Mouse (Mus musculus) small intestine, adult 2 months (tissue): Measurements from ENCODE around the gene Prrg4. TPM values are rescaled to one million over a fixed set of nuclear protein-coding genes. Genes with fewer than 3 reads are reported as not detected.
"Not testable (repeated sequence)": the region's sequence is repeated elsewhere in the genome, so short reads cannot be mapped to it uniquely, and the experiment has no call there.

Source experiments
- H3K27ac ChIP-seq: fragments of 200-500 bp; 2 replicates; pipeline ENCODE4 v1.5.1; 2012; ENCODE audit warnings: low read depth, low read length, control low read depth, inconsistent platforms; ENCODE audit not compliant: insufficient read depth
- H3K27me3 ChIP-seq: fragments of 200-500 bp; 2 replicates; pipeline ENCODE4 v1.6.1; 2012; ENCODE audit warnings: mild to moderate bottlenecking, moderate library complexity, low read length, inconsistent platforms; ENCODE audit not compliant: control insufficient read depth, insufficient read depth
- H3K36me3 ChIP-seq: fragments of 200-500 bp; 2 replicates; pipeline ENCODE4 v1.6.1; 2012; ENCODE audit warnings: mild to moderate bottlenecking, low read length, control low read depth, inconsistent platforms; ENCODE audit not compliant: control insufficient read depth, insufficient read depth
- H3K4me1 ChIP-seq: fragments of 200-500 bp; 2 replicates; pipeline ENCODE4 v1.6.1; 2012; ENCODE audit warnings: low read length, inconsistent platforms, mixed read lengths; ENCODE audit not compliant: control insufficient read depth, insufficient read depth, insufficient read length
- H3K4me3 ChIP-seq: fragments of 200-500 bp; 2 replicates; pipeline ENCODE4 v1.5.1; 2012; ENCODE audit warnings: low read depth, mild to moderate bottlenecking, control low read depth, inconsistent platforms, low read length, moderate library complexity
- CTCF ChIP-seq: fragments of 200-500 bp; IDR thresholded peaks from 2 replicates; pipeline ENCODE4 v1.5.1; 2012; ENCODE audit warnings: low read depth, mild to moderate bottlenecking, control low read depth, inconsistent platforms, low read length, moderate library complexity, mixed read lengths; ENCODE audit not compliant: insufficient replicate concordance, insufficient read length; ENCODE audit errors: extremely low read depth
- POLR2A ChIP-seq: fragments of 200-500 bp; IDR thresholded peaks from 2 replicates; pipeline ENCODE4 v1.6.1; 2012; ENCODE audit warnings: low read depth, mild to moderate bottlenecking, control low read depth, inconsistent platforms, low read length, moderate library complexity
- WGBS: fragments of 180-500 bp; shearing (Covaris S2); methylation state at CpG from one replicate; pipeline ENCODE4 v1.1.7; 2018; 5-methylcytosine and 5-hydroxymethylcytosine counted together
- polyA plus RNA-seq: library from polyadenylated mRNA; depleted of rRNA; stranded (reverse); fragments of >200 nt; gene quantifications from 2 replicates; pipeline ENCODE4 v1.2.3, GENCODE M21; 2012

Gene Prrg4
- polyA plus RNA-seq, 1 experiment = 0.42 TPM

- TF ChIP-seq CTCF = no peak
- no peak for TF ChIP-seq POLR2A
- H3K4me1 ChIP-seq = no peaks in the 10 kb centered on the region
- no peaks in the 10 kb centered on the region for H3K27me3 ChIP-seq
- H3K4me3 ChIP-seq = no peak overlapping the region
- H3K27ac ChIP-seq = no peak overlapping the region
- whole genome bisulfite sequencing = 63% methylated on average over 4 of the region's 4 CpGs
- H3K36me3 ChIP-seq = no peaks in the 10 kb centered on the region
These were observed 14.6 kb upstream of the Prrg4 start for GRCm38 (mm10) chr2:104864176-104864860.

DNA sequence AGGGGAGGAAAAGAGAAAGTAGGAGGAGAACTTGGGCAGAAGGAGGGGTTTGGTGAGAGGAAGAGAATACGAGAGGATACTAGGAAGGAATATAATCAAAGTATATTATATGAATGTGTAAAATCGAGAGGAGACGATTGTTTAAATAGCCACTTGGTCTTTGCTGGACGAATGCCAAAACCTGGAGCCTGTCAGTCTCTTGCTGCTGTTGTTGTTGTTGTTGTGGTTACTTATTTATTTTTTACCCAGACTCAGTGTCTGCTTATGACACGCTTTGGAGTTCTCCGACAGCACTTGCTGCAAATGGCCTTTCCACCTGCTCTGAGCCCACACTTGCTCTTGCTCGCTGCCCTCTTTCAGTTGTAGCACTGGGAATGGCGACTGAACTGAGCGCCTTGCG, 10.8 kb upstream of the Prrg4 start:
- H3K4me3 ChIP-seq = no peak overlapping the region
- TF ChIP-seq CTCF (no peak), POLR2A (no peak)
- peaks cover 2% of the 10 kb centered on the region; the same call in 1 of the 2 replicates for H3K4me1 ChIP-seq
- WGBS = 72% methylated on average over 10 of the region's 10 CpGs
- no peaks in the 10 kb centered on the region for H3K27me3 ChIP-seq
- no peaks in the 10 kb centered on the region for H3K36me3 ChIP-seq
- H3K27ac ChIP-seq = no peak overlapping the region

DNA sequence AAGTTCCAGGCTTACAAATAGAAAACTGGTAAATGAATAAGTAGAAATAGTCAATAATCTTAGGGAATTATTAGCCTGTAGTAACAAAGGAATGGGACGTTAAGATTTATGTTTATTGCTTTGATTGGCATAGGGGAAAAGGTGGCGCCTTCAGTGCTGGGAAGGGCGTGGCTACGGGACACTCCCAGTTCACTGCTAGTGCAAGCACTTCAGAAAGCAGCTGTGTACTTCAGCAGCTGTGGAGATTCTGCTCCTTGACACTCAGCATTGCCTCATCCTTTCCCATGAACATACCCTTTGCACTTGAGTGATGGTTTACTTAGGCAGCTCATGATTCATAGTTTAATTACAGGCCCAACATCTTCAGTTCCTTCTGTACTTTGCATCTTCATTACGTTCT, 9.4 kb upstream of the Prrg4 start:
- 14% methylated on average over 5 of the region's 5 CpGs for WGBS
- Histone ChIP-seq H3K4me1 (peaks cover 2% of the 10 kb centered on the region; the same call in 1 of the 2 replicates), H3K36me3 (no peaks in the 10 kb centered on the region), H3K27ac (no peak overlapping the region), H3K4me3 (no peak overlapping the region), H3K27me3 (no peaks in the 10 kb centered on the region)
- TF ChIP-seq POLR2A (no peak), CTCF (no peak)

GRCm38 (mm10) chr2:104858083-104858482, 8.4 kb upstream of the Prrg4 start:
- not testable (repeated sequence) for H3K4me1 ChIP-seq, H3K27ac ChIP-seq, H3K36me3 ChIP-seq, H3K27me3 ChIP-seq, H3K4me3 ChIP-seq
- 92% methylated on average over 3 of the region's 3 CpGs for WGBS

GRCm38 (mm10) chr2:104856218-104856617, 6.5 kb upstream of the Prrg4 start:
- WGBS = 62% methylated on average over 1 of the region's 1 CpGs
- peaks cover 2% of the 10 kb centered on the region; the same call in 1 of the 2 replicates for H3K4me1 ChIP-seq
- no peaks in the 10 kb centered on the region for H3K27me3 ChIP-seq
- H3K36me3 ChIP-seq = no peaks in the 10 kb centered on the region
- no peak overlapping the region for H3K4me3 ChIP-seq
- TF ChIP-seq CTCF (no peak), POLR2A (no peak)
- H3K27ac ChIP-seq = no peak overlapping the region

DNA sequence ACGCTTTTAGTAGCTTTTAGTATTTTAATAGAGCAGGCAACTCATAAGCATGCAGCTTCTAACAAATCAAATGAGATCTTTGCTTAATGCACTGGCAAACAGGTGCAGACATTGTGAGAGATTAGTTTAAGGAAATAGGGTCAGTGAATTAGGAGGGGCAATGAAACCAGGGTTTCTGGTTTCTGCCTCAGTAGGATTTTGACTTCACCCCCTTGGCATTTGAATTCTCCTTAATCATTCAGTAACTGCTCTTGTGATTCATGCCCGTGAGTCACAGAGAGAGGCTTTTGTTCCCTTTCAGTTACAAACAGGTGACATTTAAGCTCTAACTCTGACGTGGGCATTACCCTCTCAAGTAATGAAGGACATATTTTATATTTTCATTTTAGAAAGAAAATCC, 6.1 kb upstream of the Prrg4 start:
- Histone ChIP-seq H3K27me3 (no peaks in the 10 kb centered on the region), H3K4me1 (peaks cover 2% of the 10 kb centered on the region; the same call in 1 of the 2 replicates), H3K36me3 (no peaks in the 10 kb centered on the region), H3K27ac (no peak overlapping the region), H3K4me3 (no peak overlapping the region)
- TF ChIP-seq CTCF (no peak), POLR2A (no peak)
- WGBS = 55% methylated on average over 3 of the region's 3 CpGs

- 70% methylated on average over 1 of the region's 1 CpGs for WGBS
- Histone ChIP-seq H3K27me3 (no peaks in the 10 kb centered on the region), H3K36me3 (no peaks in the 10 kb centered on the region), H3K4me3 (no peak overlapping the region), H3K4me1 (peaks cover 2% of the 10 kb centered on the region; the same call in 1 of the 2 replicates), H3K27ac (no peak overlapping the region)
- TF ChIP-seq POLR2A (no peak), CTCF (no peak)
These were observed 5.2 kb upstream of the Prrg4 start for GRCm38 (mm10) chr2:104854836-104855235.

DNA sequence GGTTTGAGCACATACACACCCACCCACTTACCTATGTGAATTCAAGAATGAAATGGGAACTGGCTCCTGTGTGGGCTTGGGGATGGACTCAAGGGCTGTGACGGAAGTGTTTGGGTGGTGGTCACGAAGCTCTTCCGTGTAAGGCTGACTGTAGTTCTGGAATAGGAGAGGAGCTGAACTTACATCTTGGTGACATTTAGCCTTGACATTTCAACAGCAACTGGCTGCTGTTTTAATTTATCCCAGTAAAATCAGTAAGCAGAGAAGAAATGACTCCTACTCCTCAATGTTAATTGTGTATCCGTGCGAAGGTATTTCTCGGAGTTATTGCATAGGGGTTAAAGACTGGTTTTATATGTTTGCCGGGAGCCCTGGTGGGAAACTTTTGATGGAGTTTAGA, 2.9 kb upstream of the Prrg4 start:
- TF ChIP-seq POLR2A (no peak), CTCF (no peak)
- H3K4me3 ChIP-seq = no peak overlapping the region
- no peaks in the 10 kb centered on the region for H3K27me3 ChIP-seq
- no peak overlapping the region for H3K27ac ChIP-seq
- WGBS = 91% methylated on average over 7 of the region's 7 CpGs
- no peaks in the 10 kb centered on the region for H3K36me3 ChIP-seq
- no peaks in the 10 kb centered on the region; the same call in 1 of the 2 replicates for H3K4me1 ChIP-seq
